Mouse (Mus musculus): Measurements from ENCODE around the gene Sytl3.
"Not testable (repeated sequence)": the region's sequence is repeated elsewhere in the genome, so short reads cannot be mapped to it uniquely, and the experiment has no call there.

- not testable (repeated sequence) for TF ChIP-seq CHD1 (IDR thresholded peaks at IDR 0.05; ENCODE audit: low read depth, low read length); MEF2A (IDR thresholded peaks at IDR 0.05; ENCODE audit: borderline replicate concordance, low read depth, low read length); CTCF (conservative IDR thresholded peaks at IDR 0.05 in 1 of 2, IDR thresholded peaks at IDR 0.05 in 1 of 2; ENCODE audit: low read depth in 2 of 2, low read length in 2 of 2); CHD2 (IDR thresholded peaks at IDR 0.05; ENCODE audit: low read length); USF2 (conservative IDR thresholded peaks at IDR 0.05; ENCODE audit: low read depth, low read length); RAD21 (IDR thresholded peaks at IDR 0.05; ENCODE audit: low read depth, low read length); POLR2A (IDR thresholded peaks at IDR 0.05; ENCODE audit: low read depth, low read length); ZNF384 (IDR thresholded peaks at IDR 0.05; ENCODE audit: low read depth, low read length); JUND (conservative IDR thresholded peaks at IDR 0.05; ENCODE audit: low read depth, low read length); KAT2A (IDR thresholded peaks at IDR 0.05; ENCODE audit: insufficient replicate concordance, low read length); ETS1 (conservative IDR thresholded peaks at IDR 0.05; ENCODE audit: low read depth, low read length)
Measured at GRCm38 (mm10) chr17:6650904-6651565, 7.9 kb upstream of the Sytl3 start.

Data from CH12.LX (cell line).